Mouse (Mus musculus): Measurements from ENCODE around the gene Irf3.

- TF ChIP-seq POLR2A (IDR thresholded peaks at IDR 0.05; ENCODE audit: borderline replicate concordance, control insufficient read depth, low read depth, low read length): no peak
- TF ChIP-seq CTCF (IDR thresholded peaks at IDR 0.05; ENCODE audit: control insufficient read depth, insufficient read depth, low read length): no peak
These were observed 9.1 kb downstream of the Irf3 start for GRCm38 (mm10) chr7:45006503-45006902.

All from bone marrow, adult 2 months (tissue).